Mouse (Mus musculus): ENCODE data around the gene Gc.

DNA sequence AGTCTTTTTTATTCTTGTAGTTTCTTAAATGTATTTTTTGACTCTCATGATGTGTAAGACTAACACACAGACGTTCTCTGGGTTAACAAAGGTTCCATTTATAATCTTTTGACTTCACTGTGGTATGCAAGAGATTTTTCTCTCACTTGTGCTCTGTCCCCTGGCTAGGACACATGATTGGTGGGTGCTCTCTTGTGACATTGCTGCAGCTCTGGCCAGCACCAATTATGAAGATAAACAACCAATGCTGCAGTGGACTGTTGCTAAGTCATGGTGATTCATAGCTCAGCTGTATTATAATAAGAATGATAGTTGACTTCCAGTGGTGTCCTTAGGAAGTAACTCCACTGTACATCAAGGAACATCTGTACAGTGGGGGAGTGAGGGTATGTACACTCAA lies 87.6 kb downstream of the Gc start:
- TF ChIP-seq CTCF (conservative IDR thresholded peaks at IDR 0.05; ENCODE audit: low read length), result no peak
- TF ChIP-seq NANOG (IDR thresholded peaks at IDR 0.05; ENCODE audit: borderline replicate concordance, low read length), result no peak
- TF ChIP-seq POU5F1 (IDR thresholded peaks at IDR 0.05; ENCODE audit: borderline replicate concordance, low read length), result no peak

All from E14TG2a.4 (cell line).